Mouse (Mus musculus): Measurements from ENCODE around the gene Polrmt.

GRCm38 (mm10) chr10:79769329-79769728 lies 22.9 kb upstream of the Polrmt start:
- TF ChIP-seq CTCF (IDR thresholded peaks at IDR 0.05; ENCODE audit: borderline replicate concordance, insufficient read depth, low read depth, low read length) (no peak), POLR2A (IDR thresholded peaks at IDR 0.05; ENCODE audit: borderline replicate concordance, insufficient read depth, low read length) (no peak)
